Mouse (Mus musculus): ENCODE measurements around the gene Fcrl5. TPM values are rescaled to one million over a fixed set of nuclear protein-coding genes. Genes with fewer than 3 reads are reported as not detected.

Fcrl5 gene
- total and polyA plus RNA-seq, 2 experiments from 2014 or later, result not detected

DNA sequence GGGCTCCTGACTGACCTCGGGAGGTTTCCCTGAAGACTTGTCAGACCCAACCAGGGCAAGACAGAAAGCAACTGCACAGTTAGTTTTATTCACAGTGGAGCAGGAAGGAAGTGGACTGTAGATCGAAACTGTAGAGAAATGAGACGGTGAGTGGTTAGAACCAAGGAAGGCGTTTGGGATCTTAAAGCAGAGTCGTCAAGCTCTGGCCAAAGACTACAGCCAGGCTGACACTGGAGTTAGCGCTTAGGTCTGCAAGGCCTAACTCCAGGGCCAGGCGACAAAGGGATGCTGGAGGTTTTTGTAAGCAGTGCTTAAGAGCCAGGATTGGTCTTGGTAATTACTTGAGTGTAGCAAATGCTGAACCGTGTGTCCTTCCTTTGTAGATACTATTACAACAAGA, 93.3 kb downstream of the Fcrl5 start:
- H3K4me1 ChIP-seq (ENCODE audit: insufficient read depth, low read length), result no peaks in the 10 kb centered on the region
- no peak overlapping the region for H3K4me3 ChIP-seq (ENCODE audit: low read depth, low read length)
- H3K27ac ChIP-seq (ENCODE audit: low read depth, low read length), result no peak overlapping the region
- peaks cover 40% of the 10 kb centered on the region for H3K36me3 ChIP-seq (ENCODE audit: insufficient read depth, low read length)
- WGBS, result 93% methylated on average over 8 of the region's 8 CpGs
- no peak overlapping the region for H3K4me2 ChIP-seq (ENCODE audit: low read depth, low read length, poor library complexity, severe bottlenecking)
- no peaks in the 10 kb centered on the region for H3K27me3 ChIP-seq (ENCODE audit: insufficient read depth, low read length)
- DNase-seq (ENCODE audit: low spot score) (no peak), ATAC-seq (ENCODE audit: low FRiP score) (no peak)
- H3K9me3 ChIP-seq (ENCODE audit: low read length), result no peaks in the 10 kb centered on the region
- no peak overlapping the region for H3K9ac ChIP-seq (replicated peaks; ENCODE audit: low read length, poor library complexity, severe bottlenecking)
- no peak for TF ChIP-seq CTCF (IDR thresholded peaks at IDR 0.05)

GRCm38 (mm10) chr3:87529568-87529967, 94.0 kb downstream of the Fcrl5 start:
- Histone ChIP-seq H3K4me3 (ENCODE audit: low read depth, low read length) (no peak overlapping the region), H3K27ac (ENCODE audit: low read depth, low read length) (no peak overlapping the region), H3K9ac (replicated peaks; ENCODE audit: low read length, poor library complexity, severe bottlenecking) (no peak overlapping the region), H3K9me3 (ENCODE audit: low read length) (no peaks in the 10 kb centered on the region), H3K36me3 (ENCODE audit: insufficient read depth, low read length) (peaks cover 47% of the 10 kb centered on the region), H3K4me2 (ENCODE audit: low read depth, low read length, poor library complexity, severe bottlenecking) (no peak overlapping the region), H3K27me3 (ENCODE audit: insufficient read depth, low read length) (no peaks in the 10 kb centered on the region), H3K4me1 (ENCODE audit: insufficient read depth, low read length) (no peaks in the 10 kb centered on the region)
- no peak for ATAC-seq (ENCODE audit: low FRiP score)
- 95% methylated on average over 11 of the region's 11 CpGs for WGBS
- DNase-seq (ENCODE audit: low spot score), result no peak
- TF ChIP-seq CTCF (IDR thresholded peaks at IDR 0.05), result no peak

- no peak for ATAC-seq (ENCODE audit: low FRiP score)
- H3K27ac ChIP-seq (ENCODE audit: low read depth, low read length), result no peak overlapping the region
- no peaks in the 10 kb centered on the region for H3K4me1 ChIP-seq (ENCODE audit: insufficient read depth, low read length)
- H3K4me3 ChIP-seq (ENCODE audit: low read depth, low read length), result no peak overlapping the region
- H3K27me3 ChIP-seq (ENCODE audit: insufficient read depth, low read length), result no peaks in the 10 kb centered on the region
- H3K9ac ChIP-seq (replicated peaks; ENCODE audit: low read length, poor library complexity, severe bottlenecking), result no peak overlapping the region
- H3K4me2 ChIP-seq (ENCODE audit: low read depth, low read length, poor library complexity, severe bottlenecking), result no peak overlapping the region
- peaks cover 53% of the 10 kb centered on the region for H3K36me3 ChIP-seq (ENCODE audit: insufficient read depth, low read length)
- H3K9me3 ChIP-seq (ENCODE audit: low read length), result no peaks in the 10 kb centered on the region
- DNase-seq (ENCODE audit: low spot score), result no peak
- 96% methylated on average over 3 of the region's 3 CpGs for WGBS
- TF ChIP-seq CTCF (IDR thresholded peaks at IDR 0.05), result no peak
Observed at GRCm38 (mm10) chr3:87530234-87530633, 94.7 kb downstream of the Fcrl5 start.

GRCm38 (mm10) chr3:87533667-87534378, 98.2 kb downstream of the Fcrl5 start:
- TF ChIP-seq CTCF (IDR thresholded peaks at IDR 0.05), result no peak
- no peaks in the 10 kb centered on the region for H3K9me3 ChIP-seq (ENCODE audit: low read length)
- no peak overlapping the region for H3K27ac ChIP-seq (ENCODE audit: low read depth, low read length)
- no peak overlapping the region for H3K4me3 ChIP-seq (ENCODE audit: low read depth, low read length)
- no peaks in the 10 kb centered on the region for H3K27me3 ChIP-seq (ENCODE audit: insufficient read depth, low read length)
- ATAC-seq (ENCODE audit: low FRiP score), result no peak
- no peak for DNase-seq (ENCODE audit: low spot score)
- no peak overlapping the region for H3K4me2 ChIP-seq (ENCODE audit: low read depth, low read length, poor library complexity, severe bottlenecking)
- H3K9ac ChIP-seq (replicated peaks; ENCODE audit: low read length, poor library complexity, severe bottlenecking), result no peak overlapping the region
- peaks cover 73% of the 10 kb centered on the region for H3K36me3 ChIP-seq (ENCODE audit: insufficient read depth, low read length)
- 92% methylated on average over 7 of the region's 7 CpGs for WGBS
- H3K4me1 ChIP-seq (ENCODE audit: insufficient read depth, low read length), result no peaks in the 10 kb centered on the region

DNA sequence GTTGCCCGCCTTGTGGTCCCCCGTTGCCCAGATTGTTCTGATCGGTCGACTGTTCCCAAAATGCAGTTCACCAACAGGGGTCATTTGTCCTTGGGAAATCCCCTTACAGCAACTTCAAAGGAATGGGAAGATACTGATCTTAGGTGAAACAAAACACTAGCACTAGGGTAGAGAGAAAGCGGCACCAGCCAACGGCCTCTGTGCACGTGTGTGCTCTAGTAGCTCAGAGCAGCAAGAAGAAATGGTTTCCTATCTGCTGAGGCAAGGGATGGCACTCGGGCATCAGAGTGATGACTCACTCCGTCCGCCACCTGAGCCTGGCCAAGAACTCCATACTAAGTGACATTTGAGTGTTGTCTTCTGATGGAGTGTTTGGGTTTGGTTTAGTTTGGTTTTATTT, 102.5 kb downstream of the Fcrl5 start:
- Histone ChIP-seq H3K27ac (ENCODE audit: low read depth, low read length) (no peak overlapping the region), H3K9me3 (ENCODE audit: low read length) (no peaks in the 10 kb centered on the region), H3K4me1 (ENCODE audit: insufficient read depth, low read length) (peaks cover 3% of the 10 kb centered on the region; the same call in 1 of the 2 replicates), H3K36me3 (ENCODE audit: insufficient read depth, low read length) (peaks cover 53% of the 10 kb centered on the region), H3K4me2 (ENCODE audit: low read depth, low read length, poor library complexity, severe bottlenecking) (no peak overlapping the region), H3K27me3 (ENCODE audit: insufficient read depth, low read length) (no peaks in the 10 kb centered on the region), H3K4me3 (ENCODE audit: low read depth, low read length) (no peak overlapping the region), H3K9ac (replicated peaks; ENCODE audit: low read length, poor library complexity, severe bottlenecking) (no peak overlapping the region)
- ATAC-seq (ENCODE audit: low FRiP score), result no peak
- DNase-seq (ENCODE audit: low spot score), result no peak
- TF ChIP-seq CTCF (IDR thresholded peaks at IDR 0.05), result no peak
- WGBS, result 90% methylated on average over 10 of the region's 10 CpGs

DNA sequence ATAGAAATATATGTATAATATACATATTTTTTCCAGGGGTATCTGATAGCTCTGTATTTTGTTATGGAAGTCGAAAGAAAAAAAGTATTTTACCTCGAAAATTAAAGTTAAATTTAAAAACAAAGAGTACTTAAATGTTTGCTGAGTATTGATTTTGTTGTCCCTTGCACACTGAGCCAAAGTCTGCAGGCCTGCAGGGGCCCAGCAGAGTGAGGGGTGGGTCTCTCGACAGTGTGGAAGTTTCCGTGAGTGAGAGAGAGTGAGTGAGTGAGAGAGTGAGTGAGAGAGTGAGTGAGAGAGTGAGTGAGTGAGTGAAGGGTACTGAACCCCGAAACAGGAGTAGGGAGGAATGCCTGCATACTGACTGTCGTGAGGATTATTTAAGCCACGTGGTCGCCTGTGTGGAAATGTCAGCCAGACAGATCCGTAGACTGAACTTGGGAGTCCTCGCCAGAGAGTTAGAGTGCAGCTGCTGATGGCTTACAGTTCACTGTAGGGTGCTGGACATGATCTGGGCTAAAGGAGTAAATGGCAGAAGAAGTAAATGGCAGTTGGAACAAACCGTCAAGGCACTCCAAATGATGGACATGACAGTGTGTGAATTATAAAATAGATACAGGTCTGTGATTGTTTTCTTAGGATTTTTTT, 104.6 kb downstream of the Fcrl5 start:
- H3K4me1 ChIP-seq (ENCODE audit: insufficient read depth, low read length), result peaks cover 3% of the 10 kb centered on the region; the same call in 1 of the 2 replicates
- DNase-seq (ENCODE audit: low spot score) (no peak), ATAC-seq (ENCODE audit: low FRiP score) (no peak)
- no peak overlapping the region for H3K9ac ChIP-seq (replicated peaks; ENCODE audit: low read length, poor library complexity, severe bottlenecking)
- TF ChIP-seq CTCF (IDR thresholded peaks at IDR 0.05), result no peak
- H3K36me3 ChIP-seq (ENCODE audit: insufficient read depth, low read length), result peaks cover 37% of the 10 kb centered on the region
- H3K4me2 ChIP-seq (ENCODE audit: low read depth, low read length, poor library complexity, severe bottlenecking), result no peak overlapping the region
- 68% methylated on average over 11 of the region's 11 CpGs for WGBS
- no peak overlapping the region for H3K4me3 ChIP-seq (ENCODE audit: low read depth, low read length)
- no peak overlapping the region for H3K27ac ChIP-seq (ENCODE audit: low read depth, low read length)
- H3K9me3 ChIP-seq (ENCODE audit: low read length), result no peaks in the 10 kb centered on the region
- no peaks in the 10 kb centered on the region for H3K27me3 ChIP-seq (ENCODE audit: insufficient read depth, low read length)
